Mouse (Mus musculus): Measurements from ENCODE around the gene Ptma.

- peak; percentile 95 for TF ChIP-seq POLR2A (IDR thresholded peaks at IDR 0.05; ENCODE audit: insufficient read depth, low read length)
- TF ChIP-seq CTCF (IDR thresholded peaks at IDR 0.05; ENCODE audit: low read depth, low read length), result no peak
- TF ChIP-seq EP300 (IDR thresholded peaks at IDR 0.05; ENCODE audit: insufficient read depth, low read depth, low read length), result peak; percentile 49; the same call in 1 of the 2 replicates
Measured at GRCm38 (mm10) chr1:86487295-86487907, 39.1 kb upstream of the Ptma start.
